Mouse (Mus musculus) midbrain, postnatal 0 days (tissue): Measurements from ENCODE around the gene Il1rn. TPM values are rescaled to one million over a fixed set of nuclear protein-coding genes. Genes with fewer than 3 reads are reported as not detected.

Source experiments
- ATAC-seq: fragments of 200-750 bp; cut with Nextera tagmentation; 2 replicates; pipeline ENCODE4 v1.8.0; 2017; ENCODE audit warnings: moderate number of reproducible peaks, mild to moderate bottlenecking, moderate TSS enrichment, moderate library complexity; ENCODE audit not compliant: low FRiP score
- DNase-seq: peaks from one replicate; pipeline ENCODE4 v3.0.0-alpha.2; 2015; ENCODE audit warnings: low spot score
- H3K27ac ChIP-seq: fragments of 300-500 bp; sonication (generic); 2 replicates; pipeline ENCODE4 v1.5.1; 2014; ENCODE audit warnings: low read depth, mild to moderate bottlenecking, low read length, mixed read lengths
- H3K27me3 ChIP-seq: fragments of 300-500 bp; sonication (generic); 2 replicates; pipeline ENCODE4 v1.6.1; 2014; ENCODE audit warnings: low read length, control low read depth, mixed read lengths; ENCODE audit not compliant: insufficient read depth
- H3K36me3 ChIP-seq: fragments of 300-500 bp; sonication (generic); 2 replicates; pipeline ENCODE4 v1.6.1; 2014; ENCODE audit warnings: low read length, control low read depth, mixed read lengths; ENCODE audit not compliant: insufficient read depth
- H3K4me1 ChIP-seq: fragments of 300-500 bp; sonication (generic); 2 replicates; pipeline ENCODE4 v1.6.1; 2014; ENCODE audit warnings: mild to moderate bottlenecking, control low read depth, antibody characterized with exemption, low read length, mixed read lengths; ENCODE audit not compliant: insufficient read depth
- H3K4me2 ChIP-seq: fragments of 300-500 bp; sonication (generic); 2 replicates; pipeline ENCODE4 v1.6.1; 2014; ENCODE audit warnings: low read depth, mild to moderate bottlenecking, low read length, mixed read lengths; ENCODE audit not compliant: poor library complexity, severe bottlenecking
- H3K4me3 ChIP-seq: fragments of 300-500 bp; sonication (generic); 2 replicates; pipeline ENCODE4 v1.5.1; 2014; ENCODE audit warnings: low read depth, mild to moderate bottlenecking, low read length, moderate library complexity
- H3K9ac ChIP-seq: fragments of 300-500 bp; sonication (generic); replicated peaks from 2 replicates; pipeline ENCODE4 v1.6.1; 2014; ENCODE audit warnings: mild to moderate bottlenecking, low read length, moderate library complexity, mixed read lengths; ENCODE audit not compliant: poor library complexity, severe bottlenecking
- H3K9me3 ChIP-seq: fragments of 300-500 bp; sonication (generic); 2 replicates; pipeline ENCODE4 v1.6.1; 2016; ENCODE audit warnings: low read length, control low read depth
- CTCF ChIP-seq: IDR thresholded peaks from 2 replicates; pipeline ENCODE4 v1.5.1; 2016; ENCODE audit warnings: antibody characterized with exemption, mild to moderate bottlenecking
- WGBS: fragments of 180-500 bp; shearing (Covaris S2); extraction: QIAGEN DNeasy Blood & Tissue Kit; methylation state at CpG from one replicate; pipeline ENCODE4 v1.1.7; 2014; 5-methylcytosine and 5-hydroxymethylcytosine counted together
- polyA plus RNA-seq: library from polyadenylated mRNA; unstranded; fragments of >200 nt; fragmentation: Nextera tagmentation; extraction: Ambion mirVana; gene quantifications from 2 replicates; pipeline ENCODE4 v1.2.1, GENCODE M21; 2015
- total RNA-seq: library from RNA; depleted of rRNA; stranded (reverse); fragments of >200 nt; gene quantifications from 2 replicates; pipeline ENCODE4 v1.2.3, GENCODE M21; 2014; rRNA removed

Il1rn gene
- 0.60 TPM in 1 of 2 replicates, not detected in the other for total RNA-seq
- 0.07 and 0.25 TPM in 2 replicates for polyA plus RNA-seq

GRCm38 (mm10) chr2:24336545-24336944 is at the start of gene Il1rn:
TSS of gene Il1rn (plus strand) at chr2:24336853.
- Histone ChIP-seq H3K36me3 (no peaks in the 10 kb centered on the region), H3K4me1 (no peaks in the 10 kb centered on the region), H3K9me3 (no peaks in the 10 kb centered on the region), H3K27ac (no peak within 1 kb of the TSS), H3K9ac (no peak within 1 kb of the TSS), H3K27me3 (no peaks in the 10 kb centered on the region), H3K4me2 (no peak within 1 kb of the TSS), H3K4me3 (no peak within 1 kb of the TSS)
- WGBS = 87% methylated on average over 2 of the region's 2 CpGs
- no peak for DNase-seq
- ATAC-seq = no peak
- no peak for TF ChIP-seq CTCF

GRCm38 (mm10) chr2:24290896-24291295 is 45.8 kb upstream of the Il1rn start, which contains the start of gene Il1f10:
TSS of gene Il1f10 (plus strand) at chr2:24291196.
- H3K9ac ChIP-seq = no peak within 1 kb of the TSS
- no peak for TF ChIP-seq CTCF
- no peak for ATAC-seq
- no peak within 1 kb of the TSS for H3K27ac ChIP-seq
- H3K36me3 ChIP-seq = no peaks in the 10 kb centered on the region
- H3K4me2 ChIP-seq = no peak within 1 kb of the TSS
- no peaks in the 10 kb centered on the region for H3K9me3 ChIP-seq
- H3K4me1 ChIP-seq = no peaks in the 10 kb centered on the region
- no peak within 1 kb of the TSS for H3K4me3 ChIP-seq
- no peak for DNase-seq
- no peaks in the 10 kb centered on the region for H3K27me3 ChIP-seq
- WGBS = 86% methylated on average over 5 of the region's 5 CpGs

GRCm38 (mm10) chr2:24294616-24295015 is 42.0 kb upstream of the Il1rn start:
- Histone ChIP-seq H3K27ac (no peak overlapping the region), H3K9ac (no peak overlapping the region), H3K4me2 (no peak overlapping the region), H3K4me3 (no peak overlapping the region), H3K27me3 (no peaks in the 10 kb centered on the region), H3K36me3 (no peaks in the 10 kb centered on the region), H3K4me1 (no peaks in the 10 kb centered on the region), H3K9me3 (no peaks in the 10 kb centered on the region)
- DNase-seq = no peak
- no peak for ATAC-seq
- WGBS = 50% methylated on average over 1 of the region's 1 CpGs
- no peak for TF ChIP-seq CTCF

GRCm38 (mm10) chr2:24296837-24297236 is 39.8 kb upstream of the Il1rn start:
- H3K4me1 ChIP-seq = no peaks in the 10 kb centered on the region
- H3K36me3 ChIP-seq = no peaks in the 10 kb centered on the region
- TF ChIP-seq CTCF = peak; percentile 90
- no peaks in the 10 kb centered on the region for H3K9me3 ChIP-seq
- no peak overlapping the region for H3K27ac ChIP-seq
- H3K27me3 ChIP-seq = no peaks in the 10 kb centered on the region
- ATAC-seq (peak; percentile 62; the same call in 1 of the 2 replicates), DNase-seq (peak; percentile 79)
- H3K9ac ChIP-seq = no peak overlapping the region
- H3K4me2 ChIP-seq = no peak overlapping the region
- no peak overlapping the region for H3K4me3 ChIP-seq
- 5% methylated on average over 3 of the region's 3 CpGs for WGBS

- H3K36me3 ChIP-seq = no peaks in the 10 kb centered on the region
- no peak overlapping the region for H3K4me2 ChIP-seq
- no peaks in the 10 kb centered on the region for H3K27me3 ChIP-seq
- H3K9me3 ChIP-seq = no peaks in the 10 kb centered on the region
- no peaks in the 10 kb centered on the region for H3K4me1 ChIP-seq
- no peak overlapping the region for H3K27ac ChIP-seq
- WGBS = 68% methylated on average over 6 of the region's 6 CpGs
- H3K9ac ChIP-seq = no peak overlapping the region
- no peak overlapping the region for H3K4me3 ChIP-seq
- ATAC-seq = no peak
- no peak for DNase-seq
- TF ChIP-seq CTCF = no peak
These were observed 25.2 kb upstream of the Il1rn start for GRCm38 (mm10) chr2:24311302-24312001.

- ATAC-seq (no peak), DNase-seq (no peak)
- Histone ChIP-seq H3K4me2 (no peak overlapping the region), H3K9me3 (no peaks in the 10 kb centered on the region), H3K4me3 (no peak overlapping the region), H3K36me3 (no peaks in the 10 kb centered on the region), H3K27me3 (no peaks in the 10 kb centered on the region), H3K4me1 (no peaks in the 10 kb centered on the region), H3K9ac (no peak overlapping the region), H3K27ac (no peak overlapping the region)
- WGBS = 93% methylated on average over 1 of the region's 1 CpGs
- no peak for TF ChIP-seq CTCF
These were observed 19.7 kb upstream of the Il1rn start for GRCm38 (mm10) chr2:24316919-24317318.
